Mouse (Mus musculus): ENCODE results near the gene Zbtb16. TPM values are rescaled to one million over a fixed set of nuclear protein-coding genes. Genes with fewer than 3 reads are reported as not detected.

Zbtb16 gene
- polyA plus RNA-seq, 1 experiment from 2014 or later, result 5.3 TPM

GRCm38 (mm10) chr9:48661225-48662023 is 174.6 kb downstream of the Zbtb16 start:
- H3K27me3 ChIP-seq (ENCODE audit: control insufficient read depth, insufficient read depth, low read length), result no peaks in the 10 kb centered on the region
- no peak overlapping the region for H3K4me2 ChIP-seq (replicated peaks)
- no peak overlapping the region for H3K9ac ChIP-seq
- H3K4me1 ChIP-seq (replicated peaks; ENCODE audit: control insufficient read depth, insufficient read depth, low read length), result peaks cover 26% of the 10 kb centered on the region
- H3K27ac ChIP-seq, result peak overlapping the region; percentile 48; the same call in 1 of the 2 replicates
- ATAC-seq (ENCODE audit: low FRiP score) (no peak), DNase-seq (ENCODE audit: low spot score) (no peak)
- no peaks in the 10 kb centered on the region for H3K9me3 ChIP-seq (ENCODE audit: control insufficient read depth, low read length)
- no peak overlapping the region for H3K4me3 ChIP-seq (replicated peaks; ENCODE audit: low read length)
- WGBS, result 45% methylated on average over 9 of the region's 9 CpGs
- H3K36me3 ChIP-seq (replicated peaks; ENCODE audit: control insufficient read depth, insufficient read depth), result no peaks in the 10 kb centered on the region

- Histone ChIP-seq H3K9me3 (ENCODE audit: control insufficient read depth, low read length) (no peaks in the 10 kb centered on the region), H3K36me3 (replicated peaks; ENCODE audit: control insufficient read depth, insufficient read depth) (no peaks in the 10 kb centered on the region), H3K4me3 (replicated peaks; ENCODE audit: low read length) (no peak overlapping the region), H3K27me3 (ENCODE audit: control insufficient read depth, insufficient read depth, low read length) (no peaks in the 10 kb centered on the region), H3K4me1 (replicated peaks; ENCODE audit: control insufficient read depth, insufficient read depth, low read length) (no peaks in the 10 kb centered on the region), H3K9ac (no peak overlapping the region), H3K27ac (no peak overlapping the region), H3K4me2 (replicated peaks) (no peak overlapping the region)
- DNase-seq (ENCODE audit: low spot score) (no peak), ATAC-seq (ENCODE audit: low FRiP score) (no peak)
- WGBS, result 29% methylated on average over 5 of the region's 5 CpGs
Observed at GRCm38 (mm10) chr9:48655525-48656169, 180.4 kb downstream of the Zbtb16 start.

GRCm38 (mm10) chr9:48654730-48655129 is 181.3 kb downstream of the Zbtb16 start:
- Histone ChIP-seq H3K36me3 (replicated peaks; ENCODE audit: control insufficient read depth, insufficient read depth) (no peaks in the 10 kb centered on the region), H3K4me1 (replicated peaks; ENCODE audit: control insufficient read depth, insufficient read depth, low read length) (no peaks in the 10 kb centered on the region), H3K4me2 (replicated peaks) (no peak overlapping the region), H3K27ac (no peak overlapping the region), H3K9ac (no peak overlapping the region), H3K27me3 (ENCODE audit: control insufficient read depth, insufficient read depth, low read length) (no peaks in the 10 kb centered on the region), H3K9me3 (ENCODE audit: control insufficient read depth, low read length) (no peaks in the 10 kb centered on the region), H3K4me3 (replicated peaks; ENCODE audit: low read length) (no peak overlapping the region)
- no peak for ATAC-seq (ENCODE audit: low FRiP score)
- no peak for DNase-seq (ENCODE audit: low spot score)
- 7% methylated on average over 8 of the region's 8 CpGs for WGBS

GRCm38 (mm10) chr9:48653399-48654070 is 182.5 kb downstream of the Zbtb16 start:
- Histone ChIP-seq H3K4me3 (replicated peaks; ENCODE audit: low read length) (no peak overlapping the region), H3K4me2 (replicated peaks) (no peak overlapping the region), H3K36me3 (replicated peaks; ENCODE audit: control insufficient read depth, insufficient read depth) (no peaks in the 10 kb centered on the region), H3K4me1 (replicated peaks; ENCODE audit: control insufficient read depth, insufficient read depth, low read length) (peaks cover 12% of the 10 kb centered on the region), H3K27me3 (ENCODE audit: control insufficient read depth, insufficient read depth, low read length) (no peaks in the 10 kb centered on the region), H3K27ac (no peak overlapping the region), H3K9me3 (ENCODE audit: control insufficient read depth, low read length) (no peaks in the 10 kb centered on the region), H3K9ac (no peak overlapping the region)
- WGBS, result 48% methylated on average over 7 of the region's 7 CpGs
- ATAC-seq (ENCODE audit: low FRiP score) (no peak), DNase-seq (ENCODE audit: low spot score) (no peak)

GRCm38 (mm10) chr9:48652026-48652425 is 184.0 kb downstream of the Zbtb16 start:
- Histone ChIP-seq H3K4me1 (replicated peaks; ENCODE audit: control insufficient read depth, insufficient read depth, low read length) (peaks cover 23% of the 10 kb centered on the region), H3K27me3 (ENCODE audit: control insufficient read depth, insufficient read depth, low read length) (no peaks in the 10 kb centered on the region), H3K9ac (no peak overlapping the region), H3K36me3 (replicated peaks; ENCODE audit: control insufficient read depth, insufficient read depth) (no peaks in the 10 kb centered on the region), H3K27ac (no peak overlapping the region), H3K9me3 (ENCODE audit: control insufficient read depth, low read length) (no peaks in the 10 kb centered on the region), H3K4me3 (replicated peaks; ENCODE audit: low read length) (no peak overlapping the region), H3K4me2 (replicated peaks) (no peak overlapping the region)
- WGBS, result 35% methylated on average over 4 of the region's 4 CpGs
- ATAC-seq (ENCODE audit: low FRiP score) (no peak), DNase-seq (ENCODE audit: low spot score) (no peak)

GRCm38 (mm10) chr9:48650846-48651245 is 185.2 kb downstream of the Zbtb16 start:
- ATAC-seq (ENCODE audit: low FRiP score) (no peak), DNase-seq (ENCODE audit: low spot score) (no peak)
- H3K9ac ChIP-seq, result no peak overlapping the region
- H3K9me3 ChIP-seq (ENCODE audit: control insufficient read depth, low read length), result no peaks in the 10 kb centered on the region
- no peaks in the 10 kb centered on the region for H3K27me3 ChIP-seq (ENCODE audit: control insufficient read depth, insufficient read depth, low read length)
- no peak overlapping the region for H3K27ac ChIP-seq
- peaks cover 23% of the 10 kb centered on the region for H3K4me1 ChIP-seq (replicated peaks; ENCODE audit: control insufficient read depth, insufficient read depth, low read length)
- no peaks in the 10 kb centered on the region for H3K36me3 ChIP-seq (replicated peaks; ENCODE audit: control insufficient read depth, insufficient read depth)
- WGBS, result 73% methylated on average over 2 of the region's 2 CpGs
- no peak overlapping the region for H3K4me2 ChIP-seq (replicated peaks)
- no peak overlapping the region for H3K4me3 ChIP-seq (replicated peaks; ENCODE audit: low read length)

GRCm38 (mm10) chr9:48649851-48650685 is 186.0 kb downstream of the Zbtb16 start:
- WGBS, result 27% methylated on average over 17 of the region's 17 CpGs
- Histone ChIP-seq H3K9ac (no peak overlapping the region), H3K4me3 (replicated peaks; ENCODE audit: low read length) (no peak overlapping the region), H3K27ac (no peak overlapping the region), H3K4me1 (replicated peaks; ENCODE audit: control insufficient read depth, insufficient read depth, low read length) (peaks cover 23% of the 10 kb centered on the region), H3K4me2 (replicated peaks) (peak overlapping the region; percentile 40; the same call in 1 of the 2 replicates), H3K9me3 (ENCODE audit: control insufficient read depth, low read length) (no peaks in the 10 kb centered on the region), H3K36me3 (replicated peaks; ENCODE audit: control insufficient read depth, insufficient read depth) (no peaks in the 10 kb centered on the region), H3K27me3 (ENCODE audit: control insufficient read depth, insufficient read depth, low read length) (no peaks in the 10 kb centered on the region)
- no peak for ATAC-seq (ENCODE audit: low FRiP score)
- no peak for DNase-seq (ENCODE audit: low spot score)

- Histone ChIP-seq H3K4me2 (replicated peaks) (peak overlapping the region; percentile 40), H3K27me3 (ENCODE audit: control insufficient read depth, insufficient read depth, low read length) (no peaks in the 10 kb centered on the region), H3K4me3 (replicated peaks; ENCODE audit: low read length) (no peak overlapping the region), H3K4me1 (replicated peaks; ENCODE audit: control insufficient read depth, insufficient read depth, low read length) (peaks cover 23% of the 10 kb centered on the region), H3K27ac (no peak overlapping the region), H3K9me3 (ENCODE audit: control insufficient read depth, low read length) (peaks cover 3% of the 10 kb centered on the region; the same call in 1 of the 2 replicates), H3K36me3 (replicated peaks; ENCODE audit: control insufficient read depth, insufficient read depth) (no peaks in the 10 kb centered on the region), H3K9ac (peak overlapping the region; percentile 44)
- 3% methylated on average over 22 of the region's 22 CpGs for WGBS
- DNase-seq (ENCODE audit: low spot score) (no peak), ATAC-seq (ENCODE audit: low FRiP score) (peak; percentile 52)
Observed at GRCm38 (mm10) chr9:48649098-48649766, 186.8 kb downstream of the Zbtb16 start.
